Mouse (Mus musculus): Measurements from ENCODE around the gene Sh3pxd2a. TPM values are rescaled to one million over a fixed set of nuclear protein-coding genes. Genes with fewer than 3 reads are reported as not detected.

Gene Sh3pxd2a
- total RNA-seq, 2 experiments from 2014 or later: 47.7 to 59.2 TPM

DNA sequence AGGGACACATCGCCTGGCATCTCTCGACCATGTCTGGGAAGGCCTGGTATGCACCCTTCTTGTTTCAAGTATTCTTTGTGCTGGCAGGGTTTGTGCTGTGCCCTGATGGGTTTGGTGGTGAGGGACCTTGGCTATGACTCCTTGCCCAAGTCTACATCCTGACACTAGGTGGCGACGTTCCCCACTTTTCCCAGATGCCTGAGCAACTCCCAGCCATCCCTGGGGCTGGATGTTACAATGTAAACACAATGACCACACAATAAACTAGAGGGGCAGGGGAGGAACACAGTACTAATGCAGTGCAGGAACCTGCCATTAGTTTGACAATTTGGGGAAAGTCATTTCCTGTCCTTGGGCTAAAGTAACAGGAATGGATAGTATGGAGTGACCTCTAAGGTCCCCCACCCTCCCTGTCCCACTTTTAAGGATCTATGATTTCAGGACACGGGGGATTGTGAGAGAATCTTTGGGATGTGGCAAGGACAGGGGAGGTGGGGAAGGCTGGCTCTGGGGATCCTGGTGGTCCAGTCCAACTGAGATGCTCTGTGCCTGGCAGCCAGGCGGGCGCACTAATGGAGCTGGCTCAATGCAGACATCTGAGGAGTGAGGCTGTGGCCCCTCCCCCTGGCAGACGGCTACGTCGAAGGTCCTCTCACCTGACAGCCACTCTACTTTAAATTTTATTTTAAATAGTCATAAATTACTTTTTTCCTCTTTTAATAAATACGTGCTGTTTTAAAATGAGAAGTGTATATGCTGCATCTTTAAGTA is 199.7 kb downstream of the Sh3pxd2a start:
- intact Hi-C loops (cut with DNase I): loop anchor here (1.0 to 10.0 kb wide), 4 partner anchors 74 to 560 kb away; partner anchors contain the start of gene Sh3pxd2a
- peak; percentile 78 to 80 for DNase-seq

DNA sequence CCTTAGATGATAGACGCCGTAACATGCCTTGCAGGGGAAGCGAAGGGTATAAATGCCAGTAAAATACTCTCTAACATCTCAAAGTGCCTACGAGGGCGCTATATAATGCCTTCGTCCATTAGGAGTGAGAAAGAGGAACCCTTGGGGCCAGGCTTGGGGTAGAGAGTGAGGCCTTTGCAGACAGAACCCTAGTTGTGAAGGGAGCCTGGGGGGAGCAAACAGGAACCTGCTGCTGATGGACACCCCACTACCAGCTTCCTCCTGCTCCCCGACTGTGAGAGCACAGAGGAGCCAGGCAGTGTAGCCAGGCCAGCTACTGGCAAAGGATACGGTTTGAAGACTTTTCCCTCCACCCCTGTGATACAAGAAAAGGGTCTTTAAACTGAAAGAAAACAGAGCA is 200.6 kb downstream of the Sh3pxd2a start:
- intact Hi-C loops (cut with DNase I): loop anchor here (1.0 to 10.0 kb wide), 3 partner anchors 75 to 561 kb away; partner anchors contain the start of gene Sh3pxd2a
- no peak for DNase-seq

DNA sequence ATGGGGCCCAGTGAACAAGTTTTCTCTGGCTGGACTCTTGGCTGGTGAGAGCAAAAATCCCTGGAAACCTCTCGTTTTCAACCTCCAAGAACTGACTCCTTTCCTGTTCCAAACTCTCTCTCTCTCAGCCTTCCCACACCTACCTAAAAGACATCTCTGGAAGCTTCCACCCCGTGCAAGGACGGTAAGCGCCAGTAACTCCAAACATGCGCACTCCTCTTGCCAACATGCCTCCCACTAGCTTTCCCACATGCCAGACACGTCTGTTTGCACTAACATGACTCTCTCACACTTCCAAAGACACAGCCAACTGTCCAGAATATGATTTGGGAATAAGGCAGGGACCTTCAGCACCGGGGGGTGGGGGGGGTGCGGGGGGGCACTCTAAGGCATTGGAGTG is 203.0 kb downstream of the Sh3pxd2a start:
- intact Hi-C loops (cut with DNase I): loop anchor here (10.0 kb wide), 2 partner anchors 204 to 564 kb away; partner anchors contain the start of gene Sh3pxd2a
- DNase-seq: no peak

DNA sequence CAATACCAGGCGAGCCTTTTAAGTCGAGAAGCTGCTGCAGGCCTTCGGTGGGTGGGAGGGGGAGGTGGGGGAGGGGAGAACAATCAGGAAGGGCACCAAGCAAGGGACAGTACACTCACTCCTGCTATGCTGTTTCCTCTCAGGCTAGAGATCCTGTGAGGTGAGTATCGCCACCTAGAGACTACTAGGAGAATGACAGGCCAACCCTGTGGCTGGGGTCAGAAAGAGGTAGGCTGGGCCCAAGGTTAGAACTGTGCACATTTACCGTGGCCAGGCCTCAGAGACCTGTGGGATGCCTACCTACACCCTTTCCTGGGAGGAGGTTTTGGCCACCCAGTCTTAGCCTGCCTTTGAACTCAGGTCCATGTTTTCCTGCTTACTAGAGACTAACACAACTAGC is 204.6 kb downstream of the Sh3pxd2a start:
- intact Hi-C loops (cut with DNase I): loop anchor here (2.0 kb wide), 1 partner anchor 85 kb away; no protein-coding TSS in a partner anchor
- no peak for DNase-seq

DNA sequence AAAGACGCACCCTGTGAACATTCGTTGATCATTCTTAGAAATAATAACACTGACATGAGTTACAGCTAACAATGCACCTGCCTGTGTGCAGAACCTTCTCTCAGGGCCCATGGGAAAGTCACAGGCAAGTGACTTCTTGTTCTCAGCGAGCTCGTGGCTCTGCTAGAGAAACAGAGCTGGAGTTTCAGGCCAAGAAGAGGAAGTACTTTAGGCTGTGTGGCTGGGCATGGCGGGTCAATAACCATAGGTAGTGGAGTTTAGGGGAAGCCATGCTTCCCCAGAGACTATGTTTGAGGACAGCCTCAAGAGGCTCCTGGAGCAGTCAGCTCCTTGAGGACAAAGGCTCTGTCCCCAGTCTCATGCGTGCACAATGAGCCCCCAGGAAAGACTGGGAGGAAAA is 208.3 kb downstream of the Sh3pxd2a start:
- intact Hi-C loops (cut with DNase I): no loop called here
- DNase-seq: no peak

DNA sequence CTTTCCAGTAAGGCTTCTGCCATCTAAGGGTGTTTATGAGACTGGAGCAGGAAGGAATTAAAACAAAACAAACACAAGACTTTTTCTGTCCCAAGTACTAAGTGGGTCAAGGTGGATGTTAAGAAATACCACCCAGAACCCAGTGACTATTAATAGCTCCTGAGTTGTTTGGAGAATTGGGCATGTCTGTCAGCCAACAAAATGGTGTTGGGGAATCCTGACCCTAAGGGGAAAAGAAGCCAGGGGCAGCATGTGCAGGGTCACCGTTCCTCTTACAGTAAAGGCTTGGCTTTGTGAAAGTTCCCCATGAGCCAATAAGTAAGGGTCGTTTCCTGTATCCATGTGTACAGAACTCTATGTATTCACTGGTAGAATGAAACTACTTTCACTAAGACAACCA is 209.2 kb downstream of the Sh3pxd2a start:
- intact Hi-C loops (cut with DNase I): no loop called here
- DNase-seq: no peak

DNA sequence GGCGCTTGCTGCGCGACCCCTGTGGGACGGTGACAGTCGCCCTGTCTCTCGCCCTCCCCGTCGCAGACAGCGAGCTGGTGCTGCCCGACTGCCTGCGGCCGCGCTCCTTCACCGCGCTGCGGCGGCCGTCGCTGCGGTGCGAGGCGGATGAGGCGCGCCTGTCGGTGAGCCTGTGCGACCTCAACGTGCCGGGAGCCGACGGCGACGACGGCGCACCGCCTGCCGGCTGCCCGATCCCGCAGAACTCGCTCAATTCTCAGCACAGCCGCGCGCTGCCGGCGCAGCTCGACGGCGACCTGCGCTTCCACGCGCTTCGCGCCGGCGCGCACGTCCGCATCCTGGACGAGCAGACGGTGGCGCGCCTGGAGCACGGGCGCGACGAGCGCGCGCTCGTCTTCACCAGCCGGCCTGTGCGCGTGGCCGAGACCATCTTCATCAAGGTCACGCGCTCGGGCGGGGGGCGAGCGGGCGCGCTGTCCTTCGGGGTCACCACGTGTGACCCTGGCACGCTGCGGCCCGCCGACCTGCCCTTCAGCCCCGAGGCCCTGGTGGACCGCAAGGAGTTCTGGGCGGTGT is 211.1 kb downstream of the Sh3pxd2a start:
- DNase-seq: no peak
- intact Hi-C loops (cut with DNase I): no loop called here

DNA sequence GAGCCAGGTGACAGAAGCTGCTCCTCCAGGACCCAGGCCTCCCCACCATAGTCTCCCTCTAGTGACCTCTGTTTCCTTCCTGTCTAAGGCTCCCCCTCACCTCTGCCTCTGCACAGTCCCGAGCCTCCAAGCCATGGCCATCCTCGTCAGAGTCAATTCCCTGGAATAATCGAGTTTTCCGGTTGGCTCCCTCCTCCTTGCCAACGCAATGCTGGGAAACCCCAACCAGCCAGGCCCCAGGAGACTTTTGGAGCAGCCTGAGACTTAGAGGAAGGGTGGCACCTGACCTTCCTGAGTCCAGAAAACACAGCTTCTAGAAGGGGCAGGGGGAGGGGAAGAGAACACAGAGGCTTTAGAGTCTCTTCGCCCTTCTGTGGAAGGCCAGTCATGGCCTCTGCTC is 213.3 kb downstream of the Sh3pxd2a start:
- intact Hi-C loops (cut with DNase I): no loop called here
- no peak for DNase-seq

DNA sequence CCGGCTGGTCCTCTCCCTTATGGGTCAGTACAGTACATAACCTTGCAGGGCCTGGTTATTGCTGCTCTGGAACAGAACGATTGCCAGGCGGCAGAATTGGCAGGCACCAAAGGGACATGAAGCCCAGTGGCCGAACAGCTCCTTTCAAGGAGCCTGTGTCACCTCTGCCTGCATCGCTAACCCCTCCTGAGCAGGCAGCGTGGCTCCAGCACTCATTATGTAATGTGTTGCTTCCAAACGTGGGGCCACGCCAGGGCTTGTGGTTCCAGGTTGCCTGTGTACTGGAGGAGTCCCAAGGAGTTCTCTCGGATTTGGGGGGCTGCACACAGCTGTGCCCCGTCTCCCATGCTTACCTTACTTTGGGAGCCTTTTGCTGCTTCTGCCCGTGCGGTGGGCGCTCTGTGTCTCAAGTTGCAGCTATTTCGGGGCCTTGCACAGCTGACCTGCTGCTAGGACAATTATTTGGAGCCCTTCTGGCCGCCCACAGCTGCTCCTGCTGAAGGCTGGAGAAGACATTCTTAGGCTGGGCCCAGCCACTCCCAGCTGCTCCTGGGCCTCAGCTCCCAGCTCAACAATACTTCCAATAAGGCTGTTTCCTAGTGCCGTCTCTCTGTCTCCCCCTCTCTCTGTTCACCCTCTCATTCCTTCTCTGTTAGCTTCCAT is 215.2 kb downstream of the Sh3pxd2a start:
- intact Hi-C loops (cut with DNase I): no loop called here
- no peak for DNase-seq

DNA sequence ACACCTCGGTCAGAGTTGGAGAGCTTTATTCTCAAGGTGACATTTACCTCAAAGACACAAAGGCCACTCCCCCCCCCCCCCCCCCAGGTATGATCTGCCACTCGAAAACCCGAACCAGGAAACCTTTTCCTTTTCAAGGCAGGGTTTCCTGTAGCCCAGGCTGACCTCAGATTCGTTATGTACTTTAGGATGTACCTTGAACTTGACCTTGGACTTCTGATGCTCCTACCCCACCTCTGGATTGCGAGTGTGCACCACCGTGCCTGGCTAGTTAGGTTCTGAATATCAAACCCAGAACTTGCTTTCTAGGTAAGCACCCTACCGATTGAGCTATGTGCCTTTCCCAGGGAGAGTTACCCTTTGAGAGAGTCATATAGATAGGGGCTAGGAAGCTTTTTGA is 215.9 kb downstream of the Sh3pxd2a start:
- intact Hi-C loops (cut with DNase I): no loop called here
- DNase-seq: no peak

DNA sequence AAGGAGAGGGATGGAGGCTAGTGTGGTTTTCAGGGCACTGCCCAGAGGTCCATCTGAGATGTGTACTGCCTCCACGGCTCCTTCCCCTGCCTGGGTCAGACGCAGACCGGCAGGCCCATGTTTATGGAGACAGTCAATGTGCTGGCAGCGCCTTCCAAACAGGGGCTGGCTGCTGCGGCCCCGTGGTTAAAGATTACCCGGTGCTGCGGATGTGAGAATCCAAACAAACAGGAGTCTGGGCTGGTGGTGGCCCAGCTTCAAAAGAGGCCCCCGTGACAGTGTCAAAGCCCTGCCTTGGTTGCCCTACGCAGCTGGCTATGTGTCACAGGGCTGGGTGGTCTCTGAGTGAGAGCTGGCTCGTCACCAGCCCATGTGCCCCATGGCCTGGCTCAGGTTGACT is 216.4 kb downstream of the Sh3pxd2a start:
- no peak for DNase-seq
- intact Hi-C loops (cut with DNase I): no loop called here

DNA sequence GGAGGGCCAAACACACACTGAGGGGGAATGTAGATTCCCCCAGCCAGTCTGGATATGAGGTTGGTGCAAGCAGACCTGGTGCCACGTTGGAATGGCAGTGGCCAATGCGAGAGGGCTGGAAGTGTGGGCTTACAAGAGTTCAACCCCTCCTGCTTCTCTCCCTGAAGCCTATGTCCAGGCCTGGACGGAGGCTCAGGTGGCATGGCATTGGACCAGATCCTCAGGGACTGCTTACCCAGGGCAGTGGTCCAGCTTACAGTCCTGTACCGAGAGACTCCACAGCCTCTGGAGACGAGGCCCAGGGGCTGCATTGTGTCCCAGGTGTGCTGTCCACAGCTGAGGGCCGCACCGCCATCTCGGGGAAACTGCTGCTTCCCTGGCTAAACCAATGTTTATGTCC is 218.7 kb downstream of the Sh3pxd2a start:
- intact Hi-C loops (cut with DNase I): no loop called here
- no peak for DNase-seq

DNA sequence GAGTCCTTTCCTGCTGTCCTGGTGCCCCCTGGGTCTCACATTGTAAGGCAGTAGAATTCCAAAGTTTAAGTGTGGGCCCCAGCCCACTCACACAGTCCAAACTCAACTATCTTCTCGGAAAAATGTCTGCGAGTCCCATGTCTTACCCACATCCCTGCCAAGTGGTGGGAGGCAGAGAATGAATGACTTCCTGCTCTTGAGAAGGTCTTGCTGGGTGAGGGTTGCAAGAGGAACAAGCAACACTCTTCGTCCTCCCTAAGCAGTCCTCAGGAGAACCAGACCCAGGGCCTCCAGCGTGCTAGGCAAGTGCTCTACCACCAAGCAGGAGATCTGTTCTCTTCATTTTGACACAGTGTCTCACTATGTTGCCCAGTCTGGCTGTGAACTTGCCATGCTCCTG is 222.0 kb downstream of the Sh3pxd2a start:
- intact Hi-C loops (cut with DNase I): no loop called here
- DNase-seq: no peak

DNA sequence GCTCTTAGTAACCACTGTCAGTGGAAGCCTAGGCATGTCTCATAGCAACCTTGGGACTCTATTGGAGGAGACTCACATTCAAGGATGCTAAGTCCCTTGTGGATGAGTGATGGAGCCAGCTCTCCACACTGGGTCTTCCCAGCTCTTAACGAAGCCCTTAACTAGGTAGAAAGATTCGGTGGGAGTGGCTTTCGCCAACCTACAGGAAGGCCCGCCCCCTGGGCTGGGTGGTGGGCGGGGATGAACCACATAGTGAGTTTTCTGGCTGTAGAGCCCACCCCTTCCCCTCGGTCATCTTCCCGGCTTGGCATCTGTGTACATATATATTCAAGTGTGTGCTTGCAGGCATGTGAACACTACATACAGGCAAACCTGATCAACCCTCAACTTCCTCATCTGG is 223.2 kb downstream of the Sh3pxd2a start:
- intact Hi-C loops (cut with DNase I): no loop called here

DNA sequence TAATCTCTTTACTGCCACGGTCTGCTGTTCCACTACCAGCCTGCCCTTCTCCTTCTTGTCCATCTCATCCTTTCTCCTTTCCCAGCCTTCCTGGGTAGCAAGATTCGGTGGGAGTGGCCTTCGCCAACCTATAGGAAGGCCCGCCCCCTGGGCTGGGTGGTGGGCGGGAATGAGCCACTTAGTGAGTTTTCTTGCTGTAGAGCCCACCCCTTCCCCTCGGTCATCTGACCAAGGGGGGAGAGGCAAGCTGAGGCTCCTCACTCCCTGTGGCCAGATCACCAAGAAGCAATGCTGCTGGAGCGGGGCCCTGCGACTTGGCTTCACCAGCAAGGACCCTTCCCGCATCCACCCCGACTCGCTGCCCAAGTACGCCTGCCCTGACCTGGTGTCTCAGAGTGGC is 224.1 kb downstream of the Sh3pxd2a start:
- intact Hi-C loops (cut with DNase I): no loop called here
- no peak for DNase-seq

More for the DNA sequence above, 223.2 kb downstream of the Sh3pxd2a start:
- DNase-seq: no peak

DNA sequence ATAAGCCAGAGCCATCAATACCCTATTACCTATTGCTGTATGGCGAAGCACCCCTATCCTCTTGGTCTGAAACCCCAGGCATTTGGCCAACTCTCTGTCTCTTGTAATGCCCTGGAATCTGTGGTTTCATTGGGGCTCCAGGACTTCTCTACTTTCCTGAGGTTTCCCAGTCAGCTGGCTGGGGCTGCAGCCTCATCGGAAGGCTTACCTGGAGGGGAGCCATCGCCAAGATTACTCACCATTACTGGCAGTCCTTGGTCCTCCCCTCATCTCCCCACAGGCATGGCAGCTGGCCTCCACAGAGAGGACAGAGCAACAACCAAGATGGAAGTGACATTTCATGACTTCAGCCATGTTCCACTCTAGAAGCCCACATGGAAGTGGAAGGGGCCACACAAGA is 231.1 kb downstream of the Sh3pxd2a start:
- intact Hi-C loops (cut with DNase I): no loop called here
- no peak for DNase-seq

DNA sequence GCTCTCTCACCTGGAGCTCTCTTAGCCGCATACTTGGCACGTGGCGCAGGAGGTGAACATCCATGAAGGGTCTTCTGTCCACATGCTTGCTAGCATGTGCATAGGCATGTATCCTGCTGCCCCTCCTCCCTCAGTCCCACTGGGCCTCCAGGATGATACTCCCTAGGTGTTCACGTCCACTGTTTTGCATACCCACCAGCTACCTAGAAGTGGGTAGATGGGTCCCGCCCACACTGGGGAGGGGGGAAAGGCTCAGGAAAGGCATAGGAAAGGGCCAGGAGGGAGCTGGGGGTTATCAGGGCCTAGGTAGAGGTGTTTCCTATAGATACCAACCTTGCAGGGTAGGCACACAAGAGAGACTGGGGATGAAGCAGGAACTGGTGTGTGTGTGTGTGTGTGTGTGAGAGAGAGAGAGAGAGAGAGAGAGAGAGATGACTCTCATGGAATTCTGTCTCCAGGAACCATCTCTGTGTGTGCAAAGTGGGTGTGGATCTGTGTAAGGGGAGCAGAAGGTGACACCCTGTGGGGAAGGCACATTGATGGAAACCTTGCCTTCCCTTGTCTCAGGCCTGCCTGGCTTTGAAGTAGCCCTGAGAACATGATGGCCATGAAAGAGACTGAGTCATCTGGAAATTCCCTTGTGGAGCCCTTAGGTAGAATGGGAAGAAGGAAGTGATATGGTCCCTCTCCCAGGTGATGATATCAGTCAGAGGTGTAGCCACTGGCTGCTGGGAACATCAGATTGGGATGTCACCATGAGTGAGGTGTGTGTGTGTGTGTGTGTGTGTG is 231.9 kb downstream of the Sh3pxd2a start:
- intact Hi-C loops (cut with DNase I): no loop called here
- DNase-seq: no peak

DNA sequence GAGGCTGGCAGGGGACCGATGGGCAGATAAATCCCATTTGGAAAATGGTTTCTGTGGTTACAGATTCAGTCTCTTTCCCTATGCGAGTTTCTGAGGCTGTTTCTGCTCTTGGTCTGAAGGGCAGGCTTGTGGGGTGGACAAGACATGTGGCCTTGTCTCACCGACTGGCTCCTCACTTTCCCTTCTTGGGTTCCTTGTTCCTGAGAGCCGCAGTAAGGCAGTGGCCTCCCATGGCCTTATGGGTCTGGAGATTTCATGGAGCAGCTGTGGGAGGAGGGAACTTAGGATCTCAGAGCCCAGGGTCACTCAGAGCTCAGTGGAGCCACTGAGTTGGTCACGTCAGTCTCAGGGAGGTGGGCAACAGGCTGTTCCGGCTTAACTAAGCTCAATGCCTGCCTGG is 232.8 kb downstream of the Sh3pxd2a start:
- intact Hi-C loops (cut with DNase I): no loop called here

DNA sequence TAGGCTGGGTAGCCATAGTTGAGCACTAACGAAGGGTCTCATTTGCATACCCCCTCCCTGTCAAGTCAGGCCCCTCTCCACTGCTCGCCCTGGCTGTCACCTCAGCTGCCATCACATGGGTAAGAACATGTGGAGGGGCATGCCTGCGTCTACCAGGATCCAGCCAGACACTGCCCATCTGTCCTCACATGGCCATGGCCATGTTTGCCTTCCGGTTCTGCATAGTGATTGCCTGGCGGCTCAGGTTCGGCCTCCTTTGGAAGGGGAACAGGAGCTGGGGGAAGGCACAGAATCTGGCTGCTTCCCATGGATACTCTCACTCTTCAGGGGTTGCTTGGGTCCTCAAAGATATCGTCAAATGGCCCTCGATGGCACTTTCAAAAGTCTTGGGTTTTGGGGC is 233.5 kb downstream of the Sh3pxd2a start:
- no peak for DNase-seq
- intact Hi-C loops (cut with DNase I): no loop called here

More for the DNA sequence above, 232.8 kb downstream of the Sh3pxd2a start:
- no peak for DNase-seq

DNA sequence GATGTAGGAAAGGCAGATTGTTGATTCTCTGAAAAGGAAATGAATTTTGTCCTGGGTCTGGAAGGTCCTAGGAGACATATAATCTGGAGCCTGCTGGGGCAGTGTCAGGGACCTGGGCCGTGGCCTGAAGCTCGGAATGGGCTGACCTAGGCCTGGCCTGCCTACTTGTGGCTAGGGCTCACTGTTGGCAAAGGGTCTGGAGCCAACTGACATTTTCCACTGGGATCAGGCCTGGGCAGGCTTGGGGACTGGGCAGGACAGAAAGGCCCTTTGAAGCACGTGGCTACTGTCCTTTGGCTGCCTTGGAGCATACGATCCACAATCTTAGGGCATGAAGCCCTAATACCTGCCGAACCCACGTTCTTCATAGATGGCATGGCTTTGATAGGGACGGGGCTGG is 234.1 kb downstream of the Sh3pxd2a start:
- intact Hi-C loops (cut with DNase I): no loop called here
- no peak for DNase-seq

DNA sequence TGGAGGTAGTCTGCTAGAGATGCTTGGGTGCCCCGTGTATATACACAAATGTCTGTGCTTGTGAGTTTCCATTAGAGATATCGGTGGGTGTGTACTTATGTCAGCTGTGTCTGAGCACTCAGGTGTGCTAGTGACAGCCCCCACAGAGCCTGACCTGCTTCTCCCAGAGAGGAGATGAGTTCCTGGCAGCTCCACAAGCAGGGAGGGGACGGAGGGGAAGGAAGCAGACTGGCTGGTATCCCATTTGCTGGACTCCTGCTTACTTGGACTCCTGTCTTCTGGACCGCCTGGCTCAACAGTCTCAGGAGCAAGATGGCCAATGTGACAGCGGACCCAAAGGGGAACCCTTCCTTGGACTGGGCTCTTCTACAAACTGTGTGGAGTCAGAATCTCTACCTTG is 234.7 kb downstream of the Sh3pxd2a start:
- no peak for DNase-seq
- intact Hi-C loops (cut with DNase I): no loop called here

All from heart, postnatal 36 days (tissue).